Mouse (Mus musculus): ENCODE data around the gene Armh1.

DNA sequence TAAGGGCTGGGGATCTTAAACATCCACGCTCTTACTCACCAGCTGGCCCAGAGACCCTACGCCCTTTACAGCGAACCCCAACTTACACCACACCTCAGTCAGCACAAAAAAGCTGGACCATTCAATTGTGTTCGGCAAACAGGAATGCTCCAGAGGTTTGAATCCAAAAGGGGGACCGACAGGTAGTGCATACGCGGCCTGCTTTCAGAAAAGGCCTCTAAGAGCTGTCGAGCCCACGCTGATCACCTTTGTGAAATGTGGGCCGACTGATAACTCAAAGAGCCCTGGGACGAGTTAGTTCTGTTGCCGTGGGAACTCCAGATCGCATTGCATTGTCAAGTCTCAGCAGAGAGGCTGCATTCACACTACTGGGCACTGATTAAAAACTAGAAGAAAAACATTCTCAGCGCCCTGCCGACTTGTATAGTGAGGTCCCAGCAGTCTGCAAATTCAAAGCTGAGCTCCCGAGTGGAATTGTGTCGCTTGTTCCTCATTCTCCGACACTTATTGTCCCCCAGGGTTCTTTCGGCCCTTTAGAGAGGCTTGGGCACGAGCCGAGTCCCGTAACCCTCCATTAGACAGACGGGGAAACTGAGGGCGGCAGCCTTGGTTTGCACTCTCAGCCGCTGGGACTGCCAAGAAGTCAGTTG lies 36.5 kb upstream of the Armh1 start:
- TF ChIP-seq CTCF (conservative IDR thresholded peaks at IDR 0.05; ENCODE audit: low read length) (no peak), POU5F1 (IDR thresholded peaks at IDR 0.05; ENCODE audit: borderline replicate concordance, low read length) (no peak), NANOG (IDR thresholded peaks at IDR 0.05; ENCODE audit: borderline replicate concordance, low read length) (no peak)

All from E14TG2a.4 (cell line).